Mouse (Mus musculus): ENCODE results near the gene Ptpdc1. TPM values are rescaled to one million over a fixed set of nuclear protein-coding genes. Genes with fewer than 3 reads are reported as not detected.

Ptpdc1 gene
- polyA plus RNA-seq, 1 experiment from 2014 or later, result 4.8 TPM

GRCm38 (mm10) chr13:48548296-48548695 lies 77.2 kb downstream of the Ptpdc1 start:
- no peak overlapping the region for H3K9ac ChIP-seq (ENCODE audit: low read length)
- no peaks in the 10 kb centered on the region for H3K27me3 ChIP-seq (ENCODE audit: control insufficient read depth, insufficient read depth, low read length)
- no peak overlapping the region for H3K4me2 ChIP-seq (ENCODE audit: low read depth, low read length)
- peaks cover 35% of the 10 kb centered on the region for H3K4me1 ChIP-seq (ENCODE audit: control insufficient read depth, insufficient read depth, low read length)
- no peak for ATAC-seq (replicated peaks; ENCODE audit: extremely low read depth, insufficient read depth, low FRiP score)
- H3K36me3 ChIP-seq (ENCODE audit: control insufficient read depth, insufficient read depth), result no peaks in the 10 kb centered on the region
- H3K27ac ChIP-seq (ENCODE audit: low read length), result no peak overlapping the region
- no peak overlapping the region for H3K4me3 ChIP-seq (ENCODE audit: low read length)
- 85% methylated on average over 5 of the region's 5 CpGs for WGBS
- H3K9me3 ChIP-seq (replicated peaks; ENCODE audit: control insufficient read depth, low read length), result no peaks in the 10 kb centered on the region

DNA sequence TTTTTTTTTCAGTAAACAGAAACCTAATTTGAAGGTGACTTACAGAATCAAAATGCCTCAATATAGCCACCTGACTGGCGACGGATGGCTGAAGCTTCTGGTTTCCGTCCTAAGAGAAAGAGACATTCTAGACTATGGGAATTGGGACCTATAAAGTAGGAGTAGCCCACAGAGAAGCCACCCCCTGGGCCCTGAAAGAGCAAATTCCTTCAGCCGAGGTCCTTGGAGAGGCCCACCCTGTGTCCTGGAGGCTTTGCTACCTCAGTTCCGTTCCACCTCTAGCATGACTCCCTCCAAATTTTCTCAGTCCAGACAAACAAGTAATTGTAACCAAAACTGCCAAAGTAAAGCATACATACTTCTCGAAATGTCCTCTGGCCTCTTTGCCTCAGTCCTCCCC lies 77.8 kb downstream of the Ptpdc1 start:
- Histone ChIP-seq H3K4me3 (ENCODE audit: low read length) (no peak overlapping the region), H3K4me1 (ENCODE audit: control insufficient read depth, insufficient read depth, low read length) (peaks cover 29% of the 10 kb centered on the region), H3K36me3 (ENCODE audit: control insufficient read depth, insufficient read depth) (no peaks in the 10 kb centered on the region), H3K27ac (ENCODE audit: low read length) (no peak overlapping the region), H3K9ac (ENCODE audit: low read length) (no peak overlapping the region), H3K9me3 (replicated peaks; ENCODE audit: control insufficient read depth, low read length) (no peaks in the 10 kb centered on the region), H3K27me3 (ENCODE audit: control insufficient read depth, insufficient read depth, low read length) (no peaks in the 10 kb centered on the region), H3K4me2 (ENCODE audit: low read depth, low read length) (no peak overlapping the region)
- no peak for ATAC-seq (replicated peaks; ENCODE audit: extremely low read depth, insufficient read depth, low FRiP score)
- WGBS, result 91% methylated on average over 6 of the region's 6 CpGs

DNA sequence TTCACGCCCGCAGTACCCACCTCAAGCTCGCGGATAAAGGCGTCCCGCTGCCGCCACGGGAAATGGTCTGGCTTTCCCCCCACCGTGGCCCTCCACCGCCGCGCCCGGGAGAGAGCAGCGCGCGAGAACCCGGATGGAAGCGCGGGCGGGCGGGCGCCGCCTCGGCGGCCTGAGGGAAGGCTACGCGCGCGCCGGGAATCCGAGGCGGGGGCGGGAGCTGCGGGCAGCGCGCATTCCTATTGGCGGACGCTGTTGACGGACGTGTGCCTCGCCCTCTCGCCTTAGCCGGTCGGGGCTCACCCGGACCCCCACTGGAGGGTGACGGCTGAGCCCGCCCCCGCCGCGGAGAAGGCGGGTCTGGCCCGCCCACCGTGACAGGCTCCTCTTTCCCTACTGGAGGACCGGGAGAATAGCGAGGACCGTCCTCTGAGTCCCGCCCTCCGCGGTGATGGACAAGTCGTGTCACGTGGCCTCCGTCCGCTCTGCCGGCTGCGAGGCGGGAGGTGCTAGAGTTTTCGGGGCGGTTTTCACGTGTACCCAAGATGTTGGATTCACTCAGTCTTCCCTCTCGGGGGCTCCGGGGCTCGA lies 79.0 kb downstream of the Ptpdc1 start:
- H3K4me3 ChIP-seq (ENCODE audit: low read length), result peak overlapping the region; percentile 83
- H3K4me2 ChIP-seq (ENCODE audit: low read depth, low read length), result peak overlapping the region; percentile 69
- peak; percentile 96 for ATAC-seq (replicated peaks; ENCODE audit: extremely low read depth, insufficient read depth, low FRiP score)
- peak overlapping the region; percentile 98 for H3K9ac ChIP-seq (ENCODE audit: low read length)
- WGBS, result under 1% methylated on average over 71 of the region's 72 CpGs
- H3K9me3 ChIP-seq (replicated peaks; ENCODE audit: control insufficient read depth, low read length), result no peaks in the 10 kb centered on the region
- H3K27ac ChIP-seq (ENCODE audit: low read length), result peak overlapping the region; percentile 99
- peaks cover 23% of the 10 kb centered on the region for H3K4me1 ChIP-seq (ENCODE audit: control insufficient read depth, insufficient read depth, low read length)
- no peaks in the 10 kb centered on the region for H3K27me3 ChIP-seq (ENCODE audit: control insufficient read depth, insufficient read depth, low read length)
- H3K36me3 ChIP-seq (ENCODE audit: control insufficient read depth, insufficient read depth), result no peaks in the 10 kb centered on the region

DNA sequence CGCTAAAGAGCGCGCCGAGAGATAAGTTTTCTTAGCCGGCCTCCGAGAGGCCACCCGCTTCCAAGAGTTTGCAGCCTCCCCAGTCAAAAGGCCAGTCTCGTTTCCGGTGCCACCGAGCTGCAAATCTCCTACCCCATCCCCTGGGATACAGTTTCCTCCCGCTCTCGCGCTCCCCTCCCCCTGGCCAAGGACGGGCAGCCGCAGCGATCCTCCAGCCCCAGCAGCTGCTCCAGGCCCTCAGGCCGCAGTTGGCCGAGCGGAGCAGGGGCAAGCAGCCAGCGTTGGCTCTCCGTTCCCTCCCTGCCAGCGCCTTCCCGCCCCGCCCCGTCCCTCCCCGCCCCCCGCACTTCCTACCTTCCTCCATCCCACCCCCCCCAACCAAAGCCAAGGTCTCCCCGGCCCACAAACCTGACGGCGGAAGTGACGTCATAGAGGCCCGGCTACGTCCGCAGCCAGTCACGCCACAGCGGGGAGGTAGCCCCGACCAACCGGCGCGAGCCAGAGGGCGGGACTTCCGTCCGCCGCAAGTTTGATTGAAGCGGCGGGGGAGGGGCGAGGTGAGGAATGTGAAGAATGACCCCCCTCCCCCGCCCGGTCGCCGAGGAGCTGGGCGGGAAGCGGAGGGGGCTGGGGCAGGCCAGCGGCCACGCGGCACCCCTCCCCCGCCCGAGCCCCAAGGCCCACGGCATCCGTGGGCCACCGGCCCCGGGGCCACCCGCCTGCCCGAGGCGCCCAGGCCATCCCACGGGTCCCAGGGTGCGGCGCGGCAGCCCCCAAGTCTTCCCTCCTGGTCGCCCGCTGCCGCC lies 79.8 kb downstream of the Ptpdc1 start:
- under 1% methylated on average over 54 of the region's 72 CpGs for WGBS
- peak overlapping the region; percentile 98 for H3K9ac ChIP-seq (ENCODE audit: low read length)
- peak; percentile 88 for ATAC-seq (replicated peaks; ENCODE audit: extremely low read depth, insufficient read depth, low FRiP score)

DNA sequence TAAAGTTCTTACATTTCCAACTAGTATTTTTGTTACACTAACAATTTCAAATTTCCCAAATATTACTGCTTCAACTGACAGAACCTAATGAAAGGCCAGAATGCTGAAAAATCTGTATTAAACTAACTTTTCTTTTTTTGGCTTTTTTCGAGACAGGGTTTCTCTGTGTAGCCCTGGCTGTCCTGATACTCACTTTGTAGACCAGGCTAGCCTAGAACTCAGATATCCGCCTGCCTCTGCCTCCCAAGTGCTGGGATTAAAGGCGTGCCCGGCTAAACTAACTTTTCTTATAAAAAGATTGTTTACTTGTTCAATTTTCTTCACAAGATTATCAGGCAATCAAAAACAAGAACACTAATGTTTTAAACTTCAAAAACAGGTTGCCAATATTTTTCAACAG lies 80.6 kb downstream of the Ptpdc1 start:
- H3K36me3 ChIP-seq (ENCODE audit: control insufficient read depth, insufficient read depth), result no peaks in the 10 kb centered on the region
- ATAC-seq (replicated peaks; ENCODE audit: extremely low read depth, insufficient read depth, low FRiP score), result no peak
- peak overlapping the region; percentile 99 for H3K27ac ChIP-seq (ENCODE audit: low read length)
- peak overlapping the region; percentile 72 for H3K4me2 ChIP-seq (ENCODE audit: low read depth, low read length)
- H3K4me3 ChIP-seq (ENCODE audit: low read length), result peak overlapping the region; percentile 83
- H3K9me3 ChIP-seq (replicated peaks; ENCODE audit: control insufficient read depth, low read length), result no peaks in the 10 kb centered on the region
- peaks cover 34% of the 10 kb centered on the region for H3K4me1 ChIP-seq (ENCODE audit: control insufficient read depth, insufficient read depth, low read length)
- H3K9ac ChIP-seq (ENCODE audit: low read length), result peak overlapping the region; percentile 95
- no peaks in the 10 kb centered on the region for H3K27me3 ChIP-seq (ENCODE audit: control insufficient read depth, insufficient read depth, low read length)
- WGBS, result 29% methylated on average over 4 of the region's 4 CpGs

More for the DNA sequence above, 79.8 kb downstream of the Ptpdc1 start:
- peak overlapping the region; percentile 83 for H3K4me3 ChIP-seq (ENCODE audit: low read length)
- peak overlapping the region; percentile 99 for H3K27ac ChIP-seq (ENCODE audit: low read length)
- H3K4me2 ChIP-seq (ENCODE audit: low read depth, low read length), result peak overlapping the region; percentile 72
- H3K9me3 ChIP-seq (replicated peaks; ENCODE audit: control insufficient read depth, low read length), result no peaks in the 10 kb centered on the region
- no peaks in the 10 kb centered on the region for H3K36me3 ChIP-seq (ENCODE audit: control insufficient read depth, insufficient read depth)
- H3K27me3 ChIP-seq (ENCODE audit: control insufficient read depth, insufficient read depth, low read length), result no peaks in the 10 kb centered on the region
- peaks cover 28% of the 10 kb centered on the region for H3K4me1 ChIP-seq (ENCODE audit: control insufficient read depth, insufficient read depth, low read length)

DNA sequence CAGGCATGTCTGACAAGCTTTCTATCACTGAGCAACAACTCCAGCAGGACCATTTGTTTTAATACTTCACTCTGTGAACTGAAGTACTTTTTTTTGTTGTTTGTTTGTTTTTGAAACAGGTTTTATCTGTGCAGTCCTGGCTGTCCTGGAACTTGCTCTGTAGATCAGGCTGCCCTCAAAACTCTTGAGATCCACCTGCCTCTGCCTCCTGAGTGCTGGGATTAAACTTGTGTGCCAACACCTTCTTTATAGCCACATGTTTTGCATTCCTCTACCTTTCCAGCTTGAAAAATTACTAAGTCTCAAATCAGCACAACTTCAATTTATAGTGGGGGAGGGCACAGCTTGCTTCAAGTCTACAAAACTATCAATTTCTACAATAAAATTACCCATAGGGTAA lies 81.1 kb downstream of the Ptpdc1 start:
- H3K9me3 ChIP-seq (replicated peaks; ENCODE audit: control insufficient read depth, low read length), result no peaks in the 10 kb centered on the region
- ATAC-seq (replicated peaks; ENCODE audit: extremely low read depth, insufficient read depth, low FRiP score), result no peak
- no peak overlapping the region; the same call in 1 of the 2 replicates for H3K9ac ChIP-seq (ENCODE audit: low read length)
- H3K27me3 ChIP-seq (ENCODE audit: control insufficient read depth, insufficient read depth, low read length), result no peaks in the 10 kb centered on the region
- no peaks in the 10 kb centered on the region for H3K36me3 ChIP-seq (ENCODE audit: control insufficient read depth, insufficient read depth)
- H3K4me3 ChIP-seq (ENCODE audit: low read length), result peak overlapping the region; percentile 83
- H3K4me2 ChIP-seq (ENCODE audit: low read depth, low read length), result peak overlapping the region; percentile 72
- peaks cover 36% of the 10 kb centered on the region for H3K4me1 ChIP-seq (ENCODE audit: control insufficient read depth, insufficient read depth, low read length)
- no peak overlapping the region for H3K27ac ChIP-seq (ENCODE audit: low read length)

- peak overlapping the region; percentile 6; the same call in 1 of the 2 replicates for H3K4me3 ChIP-seq (ENCODE audit: low read length)
- ATAC-seq (replicated peaks; ENCODE audit: extremely low read depth, insufficient read depth, low FRiP score), result no peak
- peak overlapping the region; percentile 53 for H3K4me2 ChIP-seq (ENCODE audit: low read depth, low read length)
- 55% methylated on average over 1 of the region's 1 CpGs for WGBS
- H3K9me3 ChIP-seq (replicated peaks; ENCODE audit: control insufficient read depth, low read length), result no peaks in the 10 kb centered on the region
- peaks cover 40% of the 10 kb centered on the region for H3K4me1 ChIP-seq (ENCODE audit: control insufficient read depth, insufficient read depth, low read length)
- no peaks in the 10 kb centered on the region for H3K27me3 ChIP-seq (ENCODE audit: control insufficient read depth, insufficient read depth, low read length)
- no peak overlapping the region for H3K27ac ChIP-seq (ENCODE audit: low read length)
- peaks cover 11% of the 10 kb centered on the region; the same call in 1 of the 2 replicates for H3K36me3 ChIP-seq (ENCODE audit: control insufficient read depth, insufficient read depth)
- peak overlapping the region; percentile 13; the same call in 1 of the 2 replicates for H3K9ac ChIP-seq (ENCODE audit: low read length)
Observed at GRCm38 (mm10) chr13:48540488-48540887, 85.0 kb downstream of the Ptpdc1 start.

DNA sequence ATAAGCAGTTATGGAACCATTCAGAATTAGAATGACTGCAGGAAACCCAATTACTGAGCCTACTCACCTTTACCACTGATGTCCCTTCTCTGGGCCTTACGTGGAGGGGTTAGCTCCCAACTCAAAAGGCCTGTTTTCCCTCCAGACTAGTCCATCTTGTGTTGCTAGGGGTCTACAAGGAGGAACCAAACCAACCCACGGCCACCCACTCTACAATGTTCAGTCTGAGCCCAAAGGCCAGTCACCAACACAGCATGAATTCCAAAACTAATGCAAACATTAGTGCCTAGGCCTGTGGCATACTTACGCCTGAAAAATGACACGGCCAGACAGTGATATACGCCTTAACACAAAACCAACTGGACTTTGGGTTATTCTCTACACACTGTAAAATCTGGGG lies 92.0 kb downstream of the Ptpdc1 start:
- Histone ChIP-seq H3K9me3 (replicated peaks; ENCODE audit: control insufficient read depth, low read length) (no peaks in the 10 kb centered on the region), H3K27ac (ENCODE audit: low read length) (no peak overlapping the region), H3K9ac (ENCODE audit: low read length) (no peak overlapping the region), H3K4me1 (ENCODE audit: control insufficient read depth, insufficient read depth, low read length) (no peaks in the 10 kb centered on the region), H3K36me3 (ENCODE audit: control insufficient read depth, insufficient read depth) (peaks cover 11% of the 10 kb centered on the region; the same call in 1 of the 2 replicates), H3K27me3 (ENCODE audit: control insufficient read depth, insufficient read depth, low read length) (no peaks in the 10 kb centered on the region), H3K4me3 (ENCODE audit: low read length) (no peak overlapping the region), H3K4me2 (ENCODE audit: low read depth, low read length) (no peak overlapping the region)
- 90% methylated on average over 5 of the region's 5 CpGs for WGBS
- no peak for ATAC-seq (replicated peaks; ENCODE audit: extremely low read depth, insufficient read depth, low FRiP score)

GRCm38 (mm10) chr13:48531448-48531847 lies 94.0 kb downstream of the Ptpdc1 start:
- Histone ChIP-seq H3K36me3 (ENCODE audit: control insufficient read depth, insufficient read depth) (peaks cover 3% of the 10 kb centered on the region; the same call in 1 of the 2 replicates), H3K9ac (ENCODE audit: low read length) (no peak overlapping the region), H3K27ac (ENCODE audit: low read length) (no peak overlapping the region), H3K4me3 (ENCODE audit: low read length) (no peak overlapping the region), H3K4me1 (ENCODE audit: control insufficient read depth, insufficient read depth, low read length) (no peaks in the 10 kb centered on the region), H3K27me3 (ENCODE audit: control insufficient read depth, insufficient read depth, low read length) (no peaks in the 10 kb centered on the region), H3K4me2 (ENCODE audit: low read depth, low read length) (no peak overlapping the region), H3K9me3 (replicated peaks; ENCODE audit: control insufficient read depth, low read length) (no peaks in the 10 kb centered on the region)
- no peak for ATAC-seq (replicated peaks; ENCODE audit: extremely low read depth, insufficient read depth, low FRiP score)
- 63% methylated on average over 2 of the region's 2 CpGs for WGBS

Data from heart, embryonic 16.5 days (tissue).